Mouse (Mus musculus) MEL (cell line): Measurements from ENCODE around the gene Kcnj6.

Experiments
- CTCF ChIP-seq, 3 experiments: IDR thresholded peaks in 2 of 3; conservative IDR thresholded peaks in 1 of 3; 2 replicates each; pipeline ENCODE4 v1.5.1; 2011 to 2012; ENCODE audit warnings: low read length in 3 of 3, low read depth in 2 of 3, mild to moderate bottlenecking in 2 of 3, improper control_type of control experiment in 1 of 3, inconsistent platforms in 1 of 3, mixed read lengths in 1 of 3, moderate library complexity in 1 of 3; ENCODE audit not compliant: control insufficient read depth in 1 of 3, insufficient read depth in 1 of 3, poor library complexity in 1 of 3, severe bottlenecking in 1 of 3
- POLR2AphosphoS2 ChIP-seq: IDR thresholded peaks from 2 replicates; pipeline ENCODE4 v1.6.1; 2011; ENCODE audit warnings: low read length, improper control_type of control experiment
- USF2 ChIP-seq, 2 experiments: IDR thresholded peaks; 2 replicates each; pipeline ENCODE4 v1.6.1; 2011 to 2012; ENCODE audit warnings: improper control_type of control experiment in 2 of 2, low read length in 2 of 2, borderline replicate concordance in 1 of 2, inconsistent platforms in 1 of 2, low read depth in 1 of 2, mild to moderate bottlenecking in 1 of 2; ENCODE audit not compliant: insufficient read depth in 1 of 2

DNA sequence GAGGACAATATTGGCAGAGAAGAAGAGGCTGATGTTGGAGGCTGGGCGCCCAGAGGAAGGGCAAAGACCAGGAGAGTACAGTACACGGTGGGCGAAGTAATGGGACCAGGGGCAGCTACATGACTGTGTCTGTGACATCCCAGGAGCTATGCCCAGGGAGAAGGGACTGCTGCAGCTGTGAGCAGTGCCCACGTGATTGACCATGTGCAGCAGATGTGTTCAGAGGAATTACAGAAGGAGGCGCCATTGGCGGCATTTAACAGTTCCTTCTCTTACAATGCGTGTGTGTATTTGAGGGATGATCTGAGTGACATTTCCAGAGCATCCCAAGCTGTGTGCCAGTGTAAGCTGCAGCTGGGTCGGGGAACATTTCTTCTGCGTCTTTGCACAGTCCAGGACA is 159.6 kb downstream of the Kcnj6 start:
- TF ChIP-seq POLR2AphosphoS2 (no peak), USF2 (IDR thresholded peaks at IDR 0.05; ENCODE audit: borderline replicate concordance in 1 of 2, insufficient read depth in 1 of 2, low read depth in 1 of 2, low read length in 2 of 2) (no peak), CTCF (IDR thresholded peaks at IDR 0.05 in 2 of 3, conservative IDR thresholded peaks at IDR 0.05 in 1 of 3; ENCODE audit: control insufficient read depth in 1 of 3, insufficient read depth in 1 of 3, low read depth in 2 of 3, low read length in 3 of 3, poor library complexity in 1 of 3, severe bottlenecking in 1 of 3) (no peak)
